Mouse (Mus musculus) right cerebral cortex, postnatal 36 days (tissue): ENCODE data around the gene Olfr724.
"Not testable (repeated sequence)": the region's sequence is repeated elsewhere in the genome, so short reads cannot be mapped to it uniquely, and the experiment has no call there.

Experiments
- DNase-seq, 2 experiments: peaks; one replicate each; pipeline ENCODE4 v3.0.0; 2022; ENCODE audit warnings: low spot score in 2 of 2, mixed read lengths in 1 of 2

The Olfr724 gene

GRCm38 (mm10) chr14:49963174-49963573 lies at the start of gene Olfr724:
TSS of gene Olfr724 (minus strand) at chr14:49963274.
- DNase-seq, result not testable (repeated sequence)

- DNase-seq, result no peak
Measured at GRCm38 (mm10) chr14:49955890-49956289, 7.2 kb downstream of the Olfr724 start.

GRCm38 (mm10) chr14:49931687-49932086 lies 31.4 kb downstream of the Olfr724 start, which contains the start of gene Olfr723:
TSS of gene Olfr723 (minus strand) at chr14:49931787.
- DNase-seq, result not testable (repeated sequence)
